Mouse (Mus musculus): ENCODE results near the gene Spef1.

DNA sequence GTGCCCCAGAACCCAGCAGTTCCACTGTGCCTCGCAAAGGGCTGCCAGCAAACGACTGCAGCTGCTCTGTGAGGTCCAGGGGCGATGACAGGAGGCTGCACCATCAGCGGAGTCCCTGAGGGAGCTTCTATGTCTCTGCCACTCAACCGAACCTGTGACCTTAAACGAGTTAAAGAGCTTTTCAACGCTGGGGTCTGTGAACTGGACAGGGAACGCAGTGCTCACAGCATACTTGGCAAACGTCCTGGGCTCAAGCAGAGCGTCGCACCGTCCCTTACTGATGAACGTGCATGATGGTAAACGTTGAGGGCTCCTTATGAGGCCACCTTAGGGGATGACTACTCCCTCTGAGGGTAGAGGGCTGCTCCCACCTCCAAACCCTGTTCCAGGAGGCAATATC is 739 bp downstream of the Spef1 start:
- no peak for TF ChIP-seq POLR2A (IDR thresholded peaks at IDR 0.05; ENCODE audit: extremely low read depth, insufficient read depth, low read length)
- no peak for TF ChIP-seq CTCF (IDR thresholded peaks at IDR 0.05; ENCODE audit: extremely low read depth, insufficient read depth, low read length)

Data from cortical plate, adult 2 months (tissue).